Mouse (Mus musculus): Measurements from ENCODE around the gene Fbxl17.

GRCm38 (mm10) chr17:63181661-63182060 lies 318.2 kb downstream of the Fbxl17 start:
- TF ChIP-seq POLR2A (IDR thresholded peaks at IDR 0.05; ENCODE audit: low read depth, low read length) (no peak), CTCF (IDR thresholded peaks at IDR 0.05; ENCODE audit: borderline replicate concordance, insufficient read depth, low read length) (no peak)

Data from embryonic fibroblast, embryonic 13.5 days (primary cell).